Mouse (Mus musculus) fat pad, adult 2 months (tissue): ENCODE data around the gene Kalrn.

Experiments
- DNase-seq: peaks from one replicate; pipeline ENCODE4 v3.0.0-alpha.2; 2011; ENCODE audit warnings: low read depth, low spot score; ENCODE audit errors: extremely low read depth

Gene Kalrn

GRCm38 (mm10) chr16:34208748-34209147 is 364.6 kb downstream of the Kalrn start:
- no peak for DNase-seq

- DNase-seq = no peak
These were observed 365.4 kb downstream of the Kalrn start for GRCm38 (mm10) chr16:34207972-34208371.

GRCm38 (mm10) chr16:34204527-34205139 is 368.7 kb downstream of the Kalrn start:
- no peak for DNase-seq

- no peak for DNase-seq
These were observed 373.8 kb downstream of the Kalrn start for GRCm38 (mm10) chr16:34199543-34199942.

GRCm38 (mm10) chr16:34192959-34193842 is 380.1 kb downstream of the Kalrn start:
- DNase-seq = no peak

- no peak for DNase-seq
These were observed 388.6 kb downstream of the Kalrn start for GRCm38 (mm10) chr16:34184721-34185120.

GRCm38 (mm10) chr16:34183186-34183585 is 390.1 kb downstream of the Kalrn start:
- no peak for DNase-seq

GRCm38 (mm10) chr16:34175625-34176024 is 397.7 kb downstream of the Kalrn start:
- DNase-seq = no peak

GRCm38 (mm10) chr16:34172572-34173181 is 400.7 kb downstream of the Kalrn start:
- no peak for DNase-seq

- DNase-seq = no peak
These were observed 406.3 kb downstream of the Kalrn start for GRCm38 (mm10) chr16:34167042-34167441.

GRCm38 (mm10) chr16:34163086-34163485 is 410.2 kb downstream of the Kalrn start:
- no peak for DNase-seq

GRCm38 (mm10) chr16:34159576-34159975 is 413.8 kb downstream of the Kalrn start:
- no peak for DNase-seq

GRCm38 (mm10) chr16:34157386-34158135 is 415.8 kb downstream of the Kalrn start:
- no peak for DNase-seq

GRCm38 (mm10) chr16:34155696-34156095 is 417.6 kb downstream of the Kalrn start:
- no peak for DNase-seq

- no peak for DNase-seq
These were observed 418.4 kb downstream of the Kalrn start for GRCm38 (mm10) chr16:34154903-34155302.

- no peak for DNase-seq
These were observed 421.7 kb downstream of the Kalrn start for GRCm38 (mm10) chr16:34151528-34152071.

GRCm38 (mm10) chr16:34141670-34142069 is 431.7 kb downstream of the Kalrn start:
- no peak for DNase-seq

- DNase-seq = no peak
These were observed 438.3 kb downstream of the Kalrn start for GRCm38 (mm10) chr16:34135074-34135473.

GRCm38 (mm10) chr16:34134628-34135027 is 438.7 kb downstream of the Kalrn start:
- no peak for DNase-seq

- no peak for DNase-seq
These were observed 447.7 kb downstream of the Kalrn start for GRCm38 (mm10) chr16:34125595-34125994.

- no peak for DNase-seq
These were observed 450.8 kb downstream of the Kalrn start for GRCm38 (mm10) chr16:34122486-34122885.
